Mouse (Mus musculus) olfactory bulb, adult 2 months (tissue): ENCODE results near the gene Gm21731. TPM values are rescaled to one million over a fixed set of nuclear protein-coding genes. Genes with fewer than 3 reads are reported as not detected.
"Not testable (repeated sequence)": the region's sequence is repeated elsewhere in the genome, so short reads cannot be mapped to it uniquely, and the experiment has no call there.

Source experiments
- H3K27ac ChIP-seq: fragments of 200-500 bp; 2 replicates; pipeline ENCODE4 v1.5.1; 2012; ENCODE audit warnings: low read depth, low read length; ENCODE audit not compliant: insufficient read depth
- H3K4me1 ChIP-seq: fragments of 200-500 bp; 2 replicates; pipeline ENCODE4 v1.6.1; 2012; ENCODE audit warnings: low read length; ENCODE audit not compliant: control insufficient read depth, insufficient read depth
- H3K4me3 ChIP-seq: fragments of 200-500 bp; 2 replicates; pipeline ENCODE4 v1.5.1; 2012; ENCODE audit warnings: mild to moderate bottlenecking, low read depth, low read length, moderate library complexity; ENCODE audit not compliant: insufficient read depth
- WGBS: fragments of 180-500 bp; shearing (Covaris S2); methylation state at CpG from one replicate; pipeline ENCODE4 v1.1.7; 2018; 5-methylcytosine and 5-hydroxymethylcytosine counted together
- polyA plus RNA-seq: library from polyadenylated mRNA; stranded (reverse); fragments of >200 nt; gene quantifications from 2 replicates; pipeline ENCODE4 v1.2.4, GENCODE M21; 2012; ENCODE audit warnings: low replicate concordance; ENCODE audit not compliant: missing spikeins, insufficient read depth, insufficient read length

Gm21731 gene
- polyA plus RNA-seq = not detected in 2 replicates

- H3K4me3 ChIP-seq, H3K27ac ChIP-seq, H3K4me1 ChIP-seq: not testable (repeated sequence)
These were observed at the start of gene Gm21731 for GRCm38 (mm10) chr13:120238811-120239210. TSS of gene Gm21731 (plus strand) at chr13:120239111.

GRCm38 (mm10) chr13:120196189-120196821 is 42.6 kb upstream of the Gm21731 start:
- not testable (repeated sequence) for H3K27ac ChIP-seq, H3K4me3 ChIP-seq, H3K4me1 ChIP-seq
- 78% methylated on average over 7 of the region's 8 CpGs for WGBS

- WGBS = no CpG with 5 or more reads among the region's 2 CpGs
- H3K4me3 ChIP-seq, H3K27ac ChIP-seq, H3K4me1 ChIP-seq: not testable (repeated sequence)
These were observed 23.1 kb upstream of the Gm21731 start, which contains the start of gene Gm21762 for GRCm38 (mm10) chr13:120215847-120216246. TSS of gene Gm21762 (minus strand) at chr13:120215947.

- WGBS = 81% methylated on average over 5 of the region's 5 CpGs
- H3K27ac ChIP-seq = not testable (repeated sequence)
These were observed 18.0 kb upstream of the Gm21731 start for GRCm38 (mm10) chr13:120220922-120221321.

GRCm38 (mm10) chr13:120223012-120223659 is 15.8 kb upstream of the Gm21731 start:
- not testable (repeated sequence) for H3K4me3 ChIP-seq, H3K27ac ChIP-seq, H3K4me1 ChIP-seq
- WGBS = 93% methylated on average over 16 of the region's 25 CpGs

More at GRCm38 (mm10) chr13:120220922-120221321, 18.0 kb upstream of the Gm21731 start:
- not testable (repeated sequence) for H3K4me3 ChIP-seq, H3K4me1 ChIP-seq

- not testable (repeated sequence) for H3K4me3 ChIP-seq, H3K27ac ChIP-seq
- 94% methylated on average over 17 of the region's 17 CpGs for WGBS
These were observed 7.1 kb upstream of the Gm21731 start for GRCm38 (mm10) chr13:120231798-120232197.

GRCm38 (mm10) chr13:120232447-120233049 is 6.4 kb upstream of the Gm21731 start:
- H3K4me1 ChIP-seq = not testable (repeated sequence)
- WGBS = 79% methylated on average over 13 of the region's 25 CpGs

More at GRCm38 (mm10) chr13:120231798-120232197, 7.1 kb upstream of the Gm21731 start:
- H3K4me1 ChIP-seq = not testable (repeated sequence)

GRCm38 (mm10) chr13:120251208-120251924 is 12.5 kb downstream of the Gm21731 start:
- H3K4me3 ChIP-seq, H3K4me1 ChIP-seq: not testable (repeated sequence)
- 88% methylated on average over 2 of the region's 3 CpGs for WGBS

More at GRCm38 (mm10) chr13:120232447-120233049, 6.4 kb upstream of the Gm21731 start:
- H3K4me3 ChIP-seq, H3K27ac ChIP-seq: not testable (repeated sequence)

GRCm38 (mm10) chr13:120258817-120259658 is 20.1 kb downstream of the Gm21731 start:
- not testable (repeated sequence) for H3K4me1 ChIP-seq, H3K27ac ChIP-seq, H3K4me3 ChIP-seq
- 82% methylated on average over 3 of the region's 3 CpGs for WGBS

More at GRCm38 (mm10) chr13:120251208-120251924, 12.5 kb downstream of the Gm21731 start:
- not testable (repeated sequence) for H3K27ac ChIP-seq

GRCm38 (mm10) chr13:120259718-120260117 is 20.8 kb downstream of the Gm21731 start:
- H3K4me1 ChIP-seq, H3K4me3 ChIP-seq, H3K27ac ChIP-seq: not testable (repeated sequence)
- 74% methylated on average over 3 of the region's 3 CpGs for WGBS

- WGBS = 81% methylated on average over 2 of the region's 2 CpGs
- H3K27ac ChIP-seq, H3K4me3 ChIP-seq, H3K4me1 ChIP-seq: not testable (repeated sequence)
These were observed 24.0 kb downstream of the Gm21731 start, which contains the start of gene AF067061 for GRCm38 (mm10) chr13:120262870-120263269. TSS of gene AF067061 (plus strand) at chr13:120263114.

- H3K4me1 ChIP-seq, H3K27ac ChIP-seq, H3K4me3 ChIP-seq: not testable (repeated sequence)
- 14% methylated on average over 2 of the region's 2 CpGs for WGBS
These were observed 38.9 kb downstream of the Gm21731 start for GRCm38 (mm10) chr13:120277837-120278236.
